Mouse (Mus musculus) liver, postnatal 0 days (tissue): ENCODE data around the gene Vsnl1.

Experiments used
- CTCF ChIP-seq: sonication (generic); IDR thresholded peaks from 2 replicates; pipeline ENCODE4 v1.5.1; 2016; ENCODE audit warnings: antibody characterized with exemption, low read depth
- EP300 ChIP-seq: IDR thresholded peaks from 2 replicates; pipeline ENCODE4 v1.6.1; 2016; ENCODE audit warnings: antibody characterized with exemption, low read depth, mild to moderate bottlenecking

DNA sequence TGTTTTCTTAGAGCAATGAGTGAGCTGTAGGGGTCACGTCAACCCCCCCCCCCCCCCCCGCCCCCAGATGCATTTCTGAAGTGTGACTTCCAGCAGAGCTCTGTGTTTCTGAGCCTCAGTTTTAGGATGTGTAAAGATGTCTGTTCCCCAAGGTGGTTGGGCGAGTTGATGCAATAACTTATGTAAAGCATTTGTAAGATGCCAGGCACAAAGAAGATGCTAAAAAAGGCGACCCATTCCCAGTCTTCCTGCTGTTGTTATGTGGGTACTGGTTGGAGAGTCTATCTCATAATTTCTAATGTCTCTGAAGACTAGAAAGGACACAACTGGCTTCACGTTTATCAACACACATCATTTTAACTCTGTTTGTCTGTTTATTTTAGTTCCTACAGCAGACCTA is 86.5 kb downstream of the Vsnl1 start:
- TF ChIP-seq CTCF: no peak
- TF ChIP-seq EP300: no peak
